Mouse (Mus musculus) cortical plate, adult 2 months (tissue): ENCODE data around the gene Lyrm7. TPM values are rescaled to one million over a fixed set of nuclear protein-coding genes. Genes with fewer than 3 reads are reported as not detected.
A peak's percentile ranks its signal among the peaks of the same experiment; 100 is the strongest.

Experiments used
- H3K27ac ChIP-seq: fragments of 200-500 bp; 2 replicates; pipeline ENCODE4 v1.5.1; 2012; ENCODE audit warnings: low read length, control low read depth, inconsistent platforms; ENCODE audit not compliant: insufficient read depth
- H3K4me1 ChIP-seq: fragments of 200-500 bp; 2 replicates; pipeline ENCODE4 v1.6.1; 2011; ENCODE audit warnings: low read length; ENCODE audit not compliant: control insufficient read depth, insufficient read depth
- H3K4me3 ChIP-seq: fragments of 200-500 bp; 2 replicates; pipeline ENCODE4 v1.5.1; 2011; ENCODE audit warnings: mild to moderate bottlenecking, low read length, control low read depth; ENCODE audit not compliant: insufficient read depth
- CTCF ChIP-seq: fragments of 200-500 bp; IDR thresholded peaks from 2 replicates; pipeline ENCODE4 v1.5.1; 2011; ENCODE audit warnings: mild to moderate bottlenecking, control low read depth, low read length; ENCODE audit not compliant: insufficient read depth; ENCODE audit errors: extremely low read depth
- POLR2A ChIP-seq: fragments of 200-500 bp; IDR thresholded peaks from 2 replicates; pipeline ENCODE4 v1.6.1; 2011; ENCODE audit warnings: mild to moderate bottlenecking, low read length, control low read depth; ENCODE audit not compliant: insufficient read depth; ENCODE audit errors: extremely low read depth
- polyA plus RNA-seq: library from polyadenylated mRNA; depleted of rRNA; stranded (reverse); fragments of >200 nt; gene quantifications from 2 replicates; pipeline ENCODE4 v1.2.3, GENCODE M21; 2012

Gene Lyrm7
- polyA plus RNA-seq, 1 experiment, result 25.1 TPM

DNA sequence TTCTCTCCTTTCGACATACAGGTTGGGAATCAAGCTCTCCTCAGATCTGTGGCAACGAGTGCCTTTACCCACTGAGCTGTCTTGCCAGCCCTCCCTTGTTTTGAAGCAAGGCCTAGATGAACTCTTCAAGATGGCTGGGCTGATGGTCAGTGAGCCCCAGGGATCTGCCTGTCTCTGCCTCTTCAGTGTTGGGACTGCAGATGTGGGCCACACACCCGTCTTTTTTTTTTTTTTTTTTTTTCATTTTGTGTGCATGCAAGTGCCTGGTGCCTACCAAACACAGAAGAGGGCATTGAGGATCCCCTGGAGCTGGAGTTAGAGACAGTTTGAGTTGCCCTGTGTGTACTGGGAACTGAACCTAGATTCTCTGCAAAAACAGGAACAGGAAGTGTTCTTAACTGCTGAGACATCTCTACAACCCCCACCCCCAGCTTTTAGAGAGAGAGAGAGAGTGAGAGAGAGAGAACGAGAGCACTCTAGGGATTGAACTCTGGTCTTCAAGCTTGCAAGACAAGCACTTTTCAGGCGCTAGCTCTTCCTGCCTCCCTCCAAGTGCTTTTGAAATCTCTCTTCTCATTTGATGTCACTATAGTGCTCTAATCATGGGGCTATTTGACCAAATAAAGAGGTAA is 23.6 kb upstream of the Lyrm7 start:
- Histone ChIP-seq H3K4me1 (no peaks in the 10 kb centered on the region), H3K27ac (no peak overlapping the region), H3K4me3 (no peak overlapping the region)
- TF ChIP-seq CTCF (no peak), POLR2A (no peak)

DNA sequence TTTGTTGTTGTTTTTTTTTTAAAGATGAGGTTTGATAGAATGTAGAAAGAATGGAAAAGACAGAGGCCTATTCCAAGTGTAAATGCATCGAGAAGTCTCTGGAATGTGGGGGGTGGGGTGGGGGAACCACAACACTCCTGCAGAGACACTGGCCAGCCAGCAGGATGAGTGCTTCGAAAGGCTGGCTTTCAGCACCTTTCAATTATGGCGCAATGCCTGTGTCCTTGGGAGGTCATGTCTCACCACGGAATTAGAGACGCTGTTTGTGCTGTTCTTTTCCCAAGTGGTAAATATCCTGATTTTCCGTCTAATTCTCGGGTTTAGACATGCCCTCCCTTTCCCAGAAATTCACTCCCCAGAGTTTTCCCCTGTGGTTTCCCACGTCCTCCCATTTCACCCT is 22.0 kb upstream of the Lyrm7 start:
- TF ChIP-seq POLR2A, result no peak
- no peak for TF ChIP-seq CTCF
- no peak overlapping the region for H3K27ac ChIP-seq

DNA sequence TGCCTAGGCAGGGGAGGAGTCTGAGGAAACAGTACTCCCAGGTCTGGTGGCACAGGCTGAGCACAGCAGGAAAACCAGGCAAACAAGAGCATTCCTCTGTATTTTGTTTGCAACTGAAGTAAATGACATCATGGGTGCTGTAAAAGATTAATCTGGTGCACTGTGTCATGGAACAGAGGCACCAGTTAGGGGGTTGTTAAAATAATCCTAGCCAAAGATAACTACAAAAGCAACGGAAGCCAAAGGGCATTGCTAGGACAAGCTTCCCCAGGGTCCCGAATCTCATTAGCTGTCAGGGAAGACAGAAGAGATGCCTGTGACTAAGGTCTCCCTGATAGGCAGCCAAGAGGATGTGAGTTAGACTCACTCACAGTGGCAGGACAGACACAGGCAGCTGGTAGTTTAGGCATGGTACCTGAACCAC is 20.3 kb upstream of the Lyrm7 start:
- no peaks in the 10 kb centered on the region for H3K4me1 ChIP-seq
- TF ChIP-seq CTCF (no peak), POLR2A (no peak)
- H3K27ac ChIP-seq, result no peak overlapping the region
- H3K4me3 ChIP-seq, result no peak overlapping the region

More for the DNA sequence above, 22.0 kb upstream of the Lyrm7 start:
- Histone ChIP-seq H3K4me1 (no peaks in the 10 kb centered on the region), H3K4me3 (no peak overlapping the region)

DNA sequence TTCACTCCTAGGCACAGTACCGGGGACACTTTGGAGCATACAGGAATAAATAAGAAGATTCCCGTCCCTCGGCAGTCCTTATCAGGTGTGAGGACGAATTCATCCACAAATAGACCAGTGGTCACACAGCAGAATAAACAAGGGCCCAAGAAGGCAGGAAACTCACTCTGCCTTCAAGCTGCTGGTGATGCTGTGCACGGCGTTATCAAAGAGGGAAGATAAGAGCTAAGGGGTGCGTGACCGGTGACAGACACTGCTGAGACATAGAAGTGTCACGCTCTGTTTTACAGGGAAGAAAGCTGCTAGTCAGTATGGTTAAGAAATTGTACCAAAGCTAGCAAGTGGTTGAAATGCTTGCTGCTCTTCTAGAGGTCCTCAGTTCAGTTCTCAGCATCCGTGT is 19.2 kb upstream of the Lyrm7 start:
- no peaks in the 10 kb centered on the region for H3K4me1 ChIP-seq
- TF ChIP-seq CTCF (no peak), POLR2A (no peak)
- H3K27ac ChIP-seq, result no peak overlapping the region
- no peak overlapping the region for H3K4me3 ChIP-seq

DNA sequence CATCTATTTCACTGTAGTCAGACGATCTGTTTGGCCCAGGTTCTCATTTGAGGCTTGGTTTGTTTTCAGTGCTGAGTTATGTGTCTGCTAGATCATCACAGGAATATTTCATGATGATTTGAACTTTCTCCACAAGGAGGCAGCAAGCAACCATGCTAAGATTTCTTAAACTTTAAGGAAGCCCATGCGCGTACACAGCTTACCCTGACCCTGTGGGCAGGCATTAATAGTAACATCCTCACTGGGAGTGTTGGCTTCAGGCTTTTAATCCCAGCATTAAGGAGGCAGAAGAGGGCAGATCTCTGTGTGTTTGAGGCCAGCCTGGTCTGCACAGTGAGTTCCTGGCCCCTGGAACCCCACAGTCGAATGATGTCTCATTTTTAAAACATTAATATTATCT is 18.7 kb upstream of the Lyrm7 start:
- Histone ChIP-seq H3K4me3 (no peak overlapping the region), H3K27ac (no peak overlapping the region), H3K4me1 (no peaks in the 10 kb centered on the region)
- TF ChIP-seq POLR2A (no peak), CTCF (peak; percentile 72)

DNA sequence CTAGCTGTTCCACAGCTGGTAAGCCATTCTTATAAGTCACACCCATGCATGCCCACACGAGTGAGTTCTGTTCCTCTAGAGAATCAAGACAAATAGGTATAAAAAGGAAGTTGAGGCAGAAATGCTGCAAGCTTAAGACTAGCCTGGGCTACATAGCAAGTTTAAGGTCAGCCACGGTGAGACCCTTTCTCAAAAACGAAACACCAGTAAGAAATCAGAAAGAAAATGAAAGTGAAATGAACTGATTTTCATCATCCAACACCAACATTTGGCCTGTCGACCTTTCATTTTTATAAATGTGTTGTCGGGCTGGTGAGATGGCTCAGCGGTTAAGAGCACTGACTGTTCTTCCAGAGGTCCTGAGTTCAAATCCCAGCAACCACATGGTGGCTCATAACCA is 18.2 kb upstream of the Lyrm7 start:
- no peak overlapping the region for H3K27ac ChIP-seq
- no peak for TF ChIP-seq CTCF
- no peak for TF ChIP-seq POLR2A
- no peak overlapping the region for H3K4me3 ChIP-seq
- H3K4me1 ChIP-seq, result no peaks in the 10 kb centered on the region

DNA sequence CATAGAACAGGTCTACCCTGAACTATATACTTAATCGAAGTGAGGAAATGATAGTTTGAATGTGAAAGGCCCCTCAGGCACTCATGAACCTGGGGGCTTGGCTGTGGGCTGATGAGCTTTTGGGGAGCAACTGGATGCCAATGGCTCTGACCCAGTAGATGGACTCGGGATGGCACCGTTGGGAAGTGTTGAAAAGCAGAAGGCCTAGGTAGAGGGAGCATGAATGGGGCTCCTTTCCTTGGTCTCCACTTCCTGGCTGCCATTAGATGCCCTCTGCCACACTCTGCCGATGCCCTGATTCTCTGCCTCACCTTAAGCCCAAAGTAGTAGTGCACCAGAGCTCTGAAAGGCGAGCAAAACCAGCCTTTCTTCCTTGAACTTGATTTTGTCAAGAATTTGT is 15.3 kb upstream of the Lyrm7 start:
- no peak overlapping the region for H3K27ac ChIP-seq
- 0 out of 2 replicates have a peak, but pooled peaks cover 3% of the 10 kb centered on the region for H3K4me1 ChIP-seq
- TF ChIP-seq POLR2A (no peak), CTCF (no peak)
- H3K4me3 ChIP-seq, result no peak overlapping the region

DNA sequence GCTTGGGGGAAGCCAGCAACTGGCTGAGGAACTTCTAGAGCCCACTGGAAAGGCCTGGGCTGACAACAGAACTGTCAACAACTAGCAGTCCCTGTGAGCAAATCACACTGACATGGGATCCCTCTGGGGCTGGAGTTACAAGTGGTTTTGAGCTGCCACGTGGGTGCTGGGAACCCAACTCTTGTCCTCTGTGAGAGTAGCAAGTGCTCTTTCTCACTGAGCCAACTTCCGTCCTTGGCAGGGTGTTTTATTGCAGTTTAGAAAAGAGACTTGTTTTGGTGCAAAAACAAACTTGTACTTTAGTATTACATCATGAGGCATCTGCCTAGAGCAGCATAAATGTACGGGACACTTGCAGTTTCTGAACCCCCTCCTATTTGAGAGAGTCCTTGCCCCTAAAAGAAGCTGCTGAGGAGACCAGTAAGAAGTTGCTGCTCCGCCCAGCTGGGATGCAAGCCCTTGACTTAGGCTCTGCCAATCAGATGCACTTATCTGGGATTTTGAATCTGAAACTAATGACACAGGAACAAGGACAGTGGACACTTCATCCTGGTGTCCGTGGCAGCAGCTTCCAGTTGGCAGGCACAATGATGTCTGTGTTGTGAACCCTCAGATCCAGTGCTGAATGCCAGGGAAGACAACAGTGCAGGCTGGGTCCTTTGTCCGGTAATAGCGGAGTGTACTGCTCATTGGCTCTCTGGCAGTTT is 11.3 kb upstream of the Lyrm7 start:
- H3K4me3 ChIP-seq, result no peak overlapping the region
- no peak for TF ChIP-seq CTCF
- 0 out of 2 replicates have a peak, but pooled peaks have one; percentile 7 for TF ChIP-seq POLR2A
- H3K27ac ChIP-seq, result no peak overlapping the region
- H3K4me1 ChIP-seq, result peaks cover 9% of the 10 kb centered on the region

DNA sequence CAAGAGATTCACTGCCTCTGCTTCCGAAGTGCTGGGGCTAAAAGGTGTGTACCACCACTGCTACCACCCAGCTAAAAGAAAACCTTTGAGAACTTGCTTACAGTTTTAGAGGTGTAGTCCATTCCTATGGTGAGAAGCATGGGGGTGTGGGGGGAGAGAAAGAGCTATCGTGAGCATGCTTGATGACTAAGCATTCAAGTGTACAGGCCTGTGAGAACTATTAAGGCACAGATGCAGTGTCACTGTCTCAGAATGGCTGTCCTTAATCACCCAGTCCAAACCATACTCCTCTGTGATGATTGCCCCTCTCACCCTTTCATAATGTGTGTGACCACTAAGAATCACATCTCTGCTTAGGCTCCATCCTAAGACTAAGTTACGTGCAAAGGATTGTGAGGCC is 8.6 kb upstream of the Lyrm7 start:
- Histone ChIP-seq H3K4me1 (peaks cover 9% of the 10 kb centered on the region), H3K27ac (no peak overlapping the region), H3K4me3 (no peak overlapping the region)
- TF ChIP-seq POLR2A (no peak), CTCF (no peak)

DNA sequence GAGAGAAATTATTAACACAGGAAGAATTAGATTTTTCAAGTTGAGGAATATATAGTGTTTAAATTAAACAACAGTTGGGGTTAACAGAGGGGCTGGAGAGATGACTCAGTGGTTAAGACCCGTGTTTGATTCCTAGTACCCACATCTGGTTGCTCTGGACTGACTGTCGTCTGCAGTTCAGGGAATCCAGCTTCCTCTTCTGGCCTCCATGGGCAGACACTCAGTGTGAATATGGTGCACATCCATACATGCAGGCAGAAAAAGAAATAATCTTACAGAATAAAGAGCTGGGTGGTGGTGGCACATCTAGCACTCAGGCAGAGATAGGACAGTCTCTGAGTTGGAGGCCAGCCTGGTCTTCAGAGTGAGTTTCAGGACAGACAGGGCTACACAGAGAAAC is 7.7 kb upstream of the Lyrm7 start:
- H3K27ac ChIP-seq, result no peak overlapping the region
- H3K4me3 ChIP-seq, result no peak overlapping the region
- TF ChIP-seq CTCF, result no peak
- no peak for TF ChIP-seq POLR2A
- H3K4me1 ChIP-seq, result peaks cover 9% of the 10 kb centered on the region
